In the genomic region with DNA sequence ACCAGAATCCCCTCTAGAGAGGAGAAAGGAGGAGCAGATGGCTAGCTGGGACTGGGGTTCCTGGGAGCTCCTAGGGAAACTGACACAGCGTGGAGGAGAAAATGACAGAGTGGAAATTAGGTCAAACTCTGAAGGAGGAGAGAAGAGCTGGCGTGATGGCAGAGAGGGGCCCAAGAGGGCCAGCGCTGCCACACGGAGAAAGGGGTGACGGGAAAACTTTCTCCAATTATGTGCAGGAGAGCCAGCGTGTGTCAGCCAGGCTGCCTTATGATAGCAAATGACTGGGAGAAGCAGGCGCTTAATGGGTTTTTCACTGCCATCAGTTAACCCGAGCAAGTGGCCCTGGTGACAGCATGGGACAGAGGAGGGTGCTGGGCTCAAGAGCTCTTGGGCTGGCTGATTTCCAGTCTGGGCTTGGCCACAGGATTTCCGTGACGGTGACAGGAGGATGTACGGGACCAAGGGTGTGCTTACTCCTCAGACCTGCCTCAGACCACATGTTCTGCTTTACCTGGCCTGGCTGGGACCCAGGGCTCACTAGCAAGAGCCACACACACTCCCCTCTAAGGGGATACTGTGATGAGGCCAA, we compare ENCODE assay signal across 24 mouse cellular contexts.
DNase-seq lines count a peak whose midpoint lies in the region; ATAC-seq lines count a peak whose summit lies in the region.
"Had no signal": no experiment of that assay in that cellular context is flagged by ENCODE, and none has a peak within 500 bp of the region (broad histone marks: within the 10 kb centered on the region; RNA-seq: fewer than 3 reads in every experiment).

No protein-coding gene starts in this region.

- 61% methylated on average over 11 of the region's 11 CpGs for WGBS in midbrain, embryonic 15.5 days
- 68% methylated on average over 11 of the region's 11 CpGs for WGBS in midbrain, embryonic 13.5 days
- WGBS in macrophage (ENCODE audit: missing documents), result 81% methylated on average over 9 of the region's 11 CpGs
- 73% methylated on average over 11 of the region's 11 CpGs for WGBS in heart, embryonic 11.5 days (ENCODE audit: insufficient replicate concordance)

- no peak overlapping the region for H3K4me2 ChIP-seq in midbrain, embryonic 15.5 days
- H3K4me2 ChIP-seq in midbrain, embryonic 13.5 days (replicated peaks), result no peak overlapping the region
- H3K4me2 ChIP-seq in heart, embryonic 11.5 days, result no peak overlapping the region
- H3K4me2 ChIP-seq: embryonic facial prominence, embryonic 15.5 days; limb, embryonic 12.5 days; liver, embryonic 12.5 days; midbrain, embryonic 12.5 days had no signal

- ATAC-seq in midbrain, embryonic 15.5 days (replicated peaks), result no peak
- ATAC-seq in midbrain, embryonic 13.5 days, result no peak
- ATAC-seq in heart, embryonic 11.5 days (replicated peaks; ENCODE audit: insufficient number of reproducible peaks, low FRiP score, low TSS enrichment), result no peak
- ATAC-seq: activated CD4-positive, CD25-positive, alpha-beta regulatory T cell, adult 4 months; CD4-positive, CD25-positive, alpha-beta regulatory T cell, adult 4 months; intestine, embryonic 16.5 days; liver, embryonic 12.5 days had no signal

- no peaks in the 10 kb centered on the region for H3K79me2 ChIP-seq in macrophage (ENCODE audit: inconsistent target)

- no peak overlapping the region for H3K9ac ChIP-seq in midbrain, embryonic 15.5 days
- no peak overlapping the region for H3K9ac ChIP-seq in midbrain, embryonic 13.5 days (replicated peaks)
- no peak overlapping the region for H3K9ac ChIP-seq in heart, embryonic 11.5 days (ENCODE audit: low read depth, low read length)
- H3K9ac ChIP-seq: embryonic facial prominence, embryonic 15.5 days; limb, embryonic 12.5 days; liver, embryonic 12.5 days; midbrain, embryonic 12.5 days had no signal

- peak overlapping the region; percentile 29; the same call in 1 of the 2 replicates for H3K27ac ChIP-seq in midbrain, embryonic 15.5 days
- no peak overlapping the region for H3K27ac ChIP-seq in midbrain, embryonic 13.5 days
- H3K27ac ChIP-seq in macrophage, result peak overlapping the region; percentile 99
- H3K27ac ChIP-seq in heart, embryonic 11.5 days (ENCODE audit: low read depth, low read length), result no peak overlapping the region
- H3K27ac ChIP-seq: embryonic facial prominence, embryonic 15.5 days; gastrocnemius, adult 2 months; limb, embryonic 12.5 days; liver, embryonic 12.5 days; midbrain, embryonic 12.5 days; stomach, postnatal 0 days had no signal

- no peaks in the 10 kb centered on the region for H3K27me3 ChIP-seq in midbrain, embryonic 15.5 days (replicated peaks)
- H3K27me3 ChIP-seq in midbrain, embryonic 13.5 days, result no peaks in the 10 kb centered on the region
- H3K27me3 ChIP-seq in heart, embryonic 11.5 days (ENCODE audit: control insufficient read depth, insufficient read depth, low read length), result no peaks in the 10 kb centered on the region
- H3K27me3 ChIP-seq: embryonic facial prominence, embryonic 15.5 days; limb, embryonic 12.5 days had no signal

- no peaks in the 10 kb centered on the region for H3K36me3 ChIP-seq in midbrain, embryonic 15.5 days (replicated peaks)
- H3K36me3 ChIP-seq in midbrain, embryonic 13.5 days, result no peaks in the 10 kb centered on the region
- no peaks in the 10 kb centered on the region for H3K36me3 ChIP-seq in macrophage (ENCODE audit: inconsistent target)
- H3K36me3 ChIP-seq in heart, embryonic 11.5 days (ENCODE audit: control insufficient read depth, insufficient read depth, low read length), result no peaks in the 10 kb centered on the region
- H3K36me3 ChIP-seq: embryonic facial prominence, embryonic 15.5 days; limb, embryonic 12.5 days; liver, embryonic 12.5 days; midbrain, embryonic 12.5 days had no signal

- DNase-seq in cerebellum, adult 11 months, result peak; percentile 24
- no peak for DNase-seq in cerebellum, adult 9-10 months
- peak; percentile 42 to 67 for DNase-seq in cerebellum, postnatal 25 days
- no peak for DNase-seq in gastrocnemius, postnatal 10 days
- DNase-seq: adrenal gland, postnatal 14 days; gastrocnemius, adult 2 months; heart, postnatal 4 days; kidney, postnatal 36 days; layer of hippocampus, adult 9-11 months; lung, adult 2 months; lung, postnatal 4 days; right cerebral cortex, postnatal 4 days had no signal

- H3K4me1 ChIP-seq in midbrain, embryonic 15.5 days, result peaks cover 28% of the 10 kb centered on the region
- H3K4me1 ChIP-seq in midbrain, embryonic 13.5 days (replicated peaks), result peaks cover 23% of the 10 kb centered on the region
- no peaks in the 10 kb centered on the region for H3K4me1 ChIP-seq in heart, embryonic 11.5 days (ENCODE audit: control insufficient read depth, insufficient read depth, low read length)
- H3K4me1 ChIP-seq: embryonic facial prominence, embryonic 15.5 days; limb, embryonic 12.5 days; midbrain, embryonic 12.5 days had no signal

- H3K9me3 ChIP-seq in midbrain, embryonic 15.5 days, result no peaks in the 10 kb centered on the region
- no peaks in the 10 kb centered on the region for H3K9me3 ChIP-seq in midbrain, embryonic 13.5 days
- H3K9me3 ChIP-seq in heart, embryonic 11.5 days (replicated peaks; ENCODE audit: control insufficient read depth, low read length), result no peaks in the 10 kb centered on the region
- H3K9me3 ChIP-seq: embryonic facial prominence, embryonic 15.5 days; limb, embryonic 12.5 days; liver, embryonic 12.5 days; midbrain, embryonic 12.5 days had no signal

- no peak overlapping the region for H3K4me3 ChIP-seq in midbrain, embryonic 15.5 days
- no peak overlapping the region for H3K4me3 ChIP-seq in midbrain, embryonic 13.5 days (replicated peaks)
- no peak overlapping the region for H3K4me3 ChIP-seq in macrophage (ENCODE audit: inconsistent target)
- H3K4me3 ChIP-seq in heart, embryonic 11.5 days (ENCODE audit: low read depth, low read length), result no peak overlapping the region
- H3K4me3 ChIP-seq: embryonic facial prominence, embryonic 15.5 days; gastrocnemius, adult 2 months; limb, embryonic 12.5 days; liver, embryonic 12.5 days; midbrain, embryonic 12.5 days had no signal

Comparison
In these comparisons a context has a peak if more than half of its experiments do, and no peak if none do; other contexts are left out.
1. DNase-seq: peak in cerebellum, adult 11 months (single experiment) and cerebellum, postnatal 25 days (2 of 2); none in cerebellum, adult 9-10 months (single experiment) and gastrocnemius, postnatal 10 days (single experiment).
2. H3K27ac ChIP-seq: peak in midbrain, embryonic 15.5 days (single experiment) and macrophage (single experiment); none in midbrain, embryonic 13.5 days (single experiment) and heart, embryonic 11.5 days (single experiment).